Mouse (Mus musculus): ENCODE measurements at regions not wholly inside any gene's neighbourhood (a gene's known extent, or its start where the extent isn't known, plus 50 kb on each side); places are given as distances from the start of the nearest gene placed in this dataset.

DNA sequence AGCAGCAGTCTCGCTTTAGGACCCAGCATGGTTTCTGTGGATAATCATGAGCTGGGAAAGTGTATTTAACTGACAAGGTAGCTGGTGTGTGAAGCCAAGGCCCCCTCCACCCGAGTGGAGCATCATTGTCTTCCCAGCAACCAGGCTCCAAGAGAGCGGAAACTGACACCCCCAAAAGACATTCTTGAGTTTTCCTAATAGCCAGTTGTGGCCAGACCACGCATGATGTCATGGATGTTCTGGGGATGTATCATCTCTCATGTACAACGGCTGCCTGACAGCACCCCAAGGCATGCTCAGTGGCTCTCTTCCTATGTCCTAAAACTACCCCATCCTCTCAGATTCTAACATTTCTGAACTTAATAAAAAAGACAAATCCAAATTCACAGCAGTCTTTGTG is 133.5 kb upstream of the Dio3 start:
- no peak for TF ChIP-seq CTCF (IDR thresholded peaks at IDR 0.05; ENCODE audit: low read depth)
- no peak for TF ChIP-seq EP300 (optimal IDR thresholded peaks at IDR 0.05)

Measured in stomach, postnatal 0 days (tissue).